Mouse (Mus musculus): ENCODE data around the gene Stk38l.

DNA sequence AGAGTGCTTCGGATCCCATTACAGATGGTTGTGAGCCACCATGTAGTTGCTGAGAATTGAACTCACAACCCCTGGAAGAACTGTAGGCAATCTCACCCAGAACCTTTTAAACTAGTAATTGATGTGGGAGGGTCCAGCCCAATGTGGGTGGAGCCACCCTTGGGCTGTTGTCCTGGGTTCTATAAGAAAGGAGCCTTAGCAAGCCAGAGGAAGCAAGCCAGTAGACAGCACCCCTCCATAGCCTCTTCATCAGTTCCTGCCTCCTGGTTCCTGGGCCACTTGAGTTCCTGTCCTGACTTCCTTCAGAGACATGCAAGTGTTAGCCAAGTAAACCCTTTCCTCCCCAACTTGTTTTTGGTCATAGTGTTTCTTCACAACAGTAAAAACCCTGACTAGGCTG, 24.3 kb upstream of the Stk38l start:
- no peak for TF ChIP-seq POLR2A (IDR thresholded peaks at IDR 0.05; ENCODE audit: insufficient read depth, low read depth, low read length)
- no peak for TF ChIP-seq CTCF (IDR thresholded peaks at IDR 0.05; ENCODE audit: insufficient read depth, low read depth, low read length)

All from olfactory bulb, adult 2 months (tissue).